Mouse (Mus musculus) thymus, adult 18-20 months (tissue): ENCODE results near the gene Polh.

Experiments used
- DNase-seq, 2 experiments: peaks; one replicate each; pipeline ENCODE4 v3.0.0; 2022; ENCODE audit warnings: mixed read lengths in 2 of 2

The Polh gene

GRCm38 (mm10) chr17:46202421-46203071 lies at the start of gene Polh, which contains the start of gene Xpo5:
TSS of gene Polh (minus strand) at chr17:46202645.
TSS of gene Xpo5 (plus strand) at chr17:46202782.
- DNase-seq = peak; percentile 89 to 90

DNA sequence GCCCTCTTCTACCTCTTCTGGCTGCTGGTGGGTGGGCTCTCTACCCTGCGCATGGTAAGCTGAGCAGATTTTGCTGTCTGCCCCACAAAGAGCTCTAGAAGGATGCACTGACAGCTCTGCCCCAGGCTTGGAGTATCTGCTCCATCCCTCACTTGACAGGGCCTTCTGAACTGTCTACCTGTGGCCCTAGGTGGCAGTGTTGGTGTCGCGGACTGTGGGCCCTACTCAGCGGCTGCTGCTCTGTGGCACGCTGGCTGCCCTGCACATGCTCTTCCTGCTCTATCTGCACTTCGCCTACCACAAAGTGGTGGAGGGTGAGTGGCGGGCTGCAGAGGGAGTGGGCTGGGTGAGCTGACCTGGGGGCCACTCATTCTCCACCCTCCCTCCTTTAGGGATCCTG lies 48.7 kb upstream of the Polh start:
- no peak for DNase-seq

GRCm38 (mm10) chr17:46248189-46248522 lies 45.7 kb upstream of the Polh start:
- DNase-seq = no peak

GRCm38 (mm10) chr17:46247512-46248188 lies 45.2 kb upstream of the Polh start, which contains the start of the genes Polr1c and Yipf3:
TSS of gene Polr1c (minus strand) at chr17:46248054.
TSS of gene Yipf3 (plus strand) at chr17:46248080.
- peak; percentile 87 to 90 for DNase-seq

- DNase-seq = no peak
Measured at GRCm38 (mm10) chr17:46244579-46244978, 42.1 kb upstream of the Polh start.

DNA sequence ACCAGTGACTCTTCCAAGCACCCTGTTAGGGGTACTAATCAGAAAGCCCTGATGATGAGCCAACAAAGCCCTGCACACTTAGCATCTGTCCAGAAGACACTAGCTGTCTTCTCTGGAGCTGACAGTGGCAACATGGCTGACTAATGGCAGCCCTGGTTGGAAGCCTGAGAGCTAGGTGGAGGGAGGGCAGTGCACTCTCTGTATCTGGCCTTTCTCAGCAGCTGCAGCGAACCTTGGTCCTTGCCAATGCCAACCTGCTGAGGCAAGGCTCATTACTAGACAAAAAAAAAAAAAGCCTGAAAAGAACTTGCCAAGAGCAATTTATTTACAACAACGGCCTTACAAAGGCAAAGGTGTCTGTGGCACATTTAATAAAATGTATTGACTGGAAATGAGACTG lies 41.2 kb upstream of the Polh start:
- DNase-seq = no peak

DNA sequence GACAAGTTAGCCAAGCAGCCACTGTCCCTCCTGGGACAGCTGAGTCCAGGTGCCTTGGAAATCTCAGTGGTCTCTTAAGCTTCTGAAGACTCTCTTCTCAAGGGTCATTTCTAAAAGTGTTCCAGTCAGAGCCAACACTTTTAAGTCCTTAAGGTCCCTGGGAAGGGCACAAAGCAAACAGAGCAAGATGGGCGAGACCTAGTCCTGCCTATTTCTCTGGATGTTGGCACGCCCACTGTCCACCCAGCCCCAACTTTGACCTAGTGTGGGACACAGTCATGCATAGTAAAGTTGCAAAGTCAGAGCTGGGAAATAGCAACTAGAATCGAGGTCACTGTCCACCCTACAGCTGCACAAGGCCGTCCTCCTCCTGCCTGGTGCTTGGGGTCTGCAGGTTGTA lies 40.5 kb upstream of the Polh start:
- DNase-seq = no peak

DNA sequence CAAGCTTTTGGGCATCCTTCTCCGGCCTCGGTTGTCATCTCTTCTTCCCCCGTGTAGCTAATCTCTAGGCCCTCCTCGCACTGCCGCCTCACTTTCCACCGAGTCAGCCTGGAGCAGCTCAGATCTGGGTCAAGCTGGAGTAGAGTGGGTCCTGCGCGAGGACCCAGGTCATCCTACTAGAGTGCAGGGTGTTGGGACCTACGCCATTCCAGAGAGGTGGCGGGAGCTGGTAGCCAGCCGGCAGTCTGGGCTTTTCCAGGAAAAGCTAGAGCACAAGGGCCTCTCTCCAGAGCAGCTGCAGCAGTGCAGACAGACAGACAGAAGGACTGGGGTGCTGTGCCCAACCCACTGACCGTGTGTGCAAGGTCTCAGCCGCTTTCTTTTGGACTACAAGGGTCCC lies 39.8 kb upstream of the Polh start:
- DNase-seq = no peak

- no peak for DNase-seq
Measured at GRCm38 (mm10) chr17:46241471-46241870, 39.0 kb upstream of the Polh start.

- no peak for DNase-seq
Measured at GRCm38 (mm10) chr17:46239516-46240114, 37.2 kb upstream of the Polh start.

- DNase-seq = no peak
Measured at GRCm38 (mm10) chr17:46237480-46237879, 35.0 kb upstream of the Polh start.

DNA sequence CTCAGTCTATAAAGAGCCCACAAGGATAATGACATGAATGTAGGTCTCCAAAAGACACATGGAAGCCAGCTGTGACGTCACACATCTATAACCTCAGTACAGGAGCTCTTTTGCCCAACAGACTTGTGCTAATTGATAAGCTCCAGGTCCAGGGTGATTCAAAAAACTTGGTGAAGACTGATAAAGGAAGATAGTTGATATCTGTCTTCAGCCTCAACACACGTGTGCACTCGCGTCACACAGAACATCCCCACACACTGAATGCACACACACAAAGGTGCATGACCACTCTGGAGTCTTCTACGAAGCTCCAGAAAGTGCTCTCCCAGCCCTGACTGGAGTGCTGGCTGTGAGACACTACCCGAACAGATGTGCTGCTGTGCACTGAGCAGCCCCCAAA lies 34.6 kb upstream of the Polh start:
- no peak for DNase-seq

DNA sequence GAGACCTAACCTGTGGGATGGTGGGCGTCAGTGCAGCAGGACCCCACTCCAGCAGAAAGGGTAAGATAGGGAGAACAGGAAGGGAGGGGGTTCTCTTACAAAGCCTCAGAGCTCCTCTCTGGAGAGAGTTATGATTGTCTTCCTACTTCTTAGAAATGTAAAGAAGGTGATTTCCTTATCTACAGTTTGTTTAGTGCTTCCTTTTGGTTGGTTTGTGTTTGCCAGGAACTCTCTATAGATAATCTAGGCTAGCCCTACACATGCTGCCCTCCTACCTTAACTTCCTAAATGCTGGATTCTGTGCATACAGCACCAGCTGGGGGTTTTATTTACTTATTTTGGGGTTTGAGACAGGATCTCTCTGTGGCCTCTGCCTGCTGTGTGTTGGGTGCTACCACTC lies 33.6 kb upstream of the Polh start:
- no peak for DNase-seq

DNA sequence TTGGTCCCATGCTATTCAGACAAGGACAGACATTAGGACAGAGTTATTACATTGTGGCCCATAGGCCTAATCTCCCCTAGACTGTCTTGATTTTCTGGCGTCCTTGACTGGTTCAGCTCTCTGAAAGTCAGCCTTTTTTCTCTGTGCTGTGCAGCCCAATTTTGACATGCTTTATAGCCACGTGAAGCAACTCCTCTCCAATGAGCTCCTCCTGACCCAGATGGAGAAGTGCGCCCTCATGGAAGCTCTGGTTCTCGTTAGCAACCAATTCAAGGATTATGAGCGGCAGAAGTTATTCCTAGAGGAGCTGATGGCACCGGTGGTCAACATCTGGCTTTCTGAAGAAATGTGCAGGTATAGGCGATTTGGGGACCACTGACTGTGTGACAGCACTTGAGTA lies 25.1 kb upstream of the Polh start:
- DNase-seq = no peak

DNA sequence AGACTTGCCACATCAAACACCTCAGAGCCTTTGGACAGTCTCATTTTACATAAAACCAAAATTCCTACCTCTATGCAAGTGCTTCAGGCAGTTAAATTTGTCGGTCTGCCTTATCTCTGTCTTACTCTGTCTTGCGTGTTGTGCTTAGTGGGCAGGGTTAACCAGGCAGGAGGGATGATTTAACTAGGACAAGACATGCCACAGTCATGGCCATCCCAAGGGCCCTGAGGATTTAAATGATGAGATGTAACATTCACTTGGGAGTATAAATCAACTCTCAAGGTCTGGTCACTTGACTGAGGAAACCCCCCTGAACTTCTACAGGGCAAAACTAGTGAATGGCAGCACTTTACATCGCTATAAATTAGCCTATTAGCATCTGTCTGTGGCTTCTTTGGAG lies 19.2 kb upstream of the Polh start:
- no peak for DNase-seq

DNA sequence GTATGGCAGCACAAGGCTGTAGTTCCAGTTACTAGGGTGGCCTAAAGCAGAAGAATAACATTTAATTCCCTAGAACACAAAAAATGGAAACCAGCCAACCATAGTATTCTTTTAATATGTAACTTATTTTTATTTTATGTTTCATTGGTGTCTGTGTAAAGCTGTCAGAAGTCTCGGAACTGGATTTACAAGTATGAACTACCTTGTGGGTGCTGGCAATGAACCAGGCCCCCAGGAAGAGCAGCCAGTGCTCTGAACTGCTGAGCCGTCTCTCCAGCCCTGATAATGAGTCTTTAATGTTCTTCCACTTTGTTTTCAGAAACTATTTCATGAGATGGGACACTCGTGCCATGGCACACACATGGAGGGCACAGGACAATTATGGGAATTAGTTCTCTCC lies 8.1 kb upstream of the Polh start:
- DNase-seq = no peak

DNA sequence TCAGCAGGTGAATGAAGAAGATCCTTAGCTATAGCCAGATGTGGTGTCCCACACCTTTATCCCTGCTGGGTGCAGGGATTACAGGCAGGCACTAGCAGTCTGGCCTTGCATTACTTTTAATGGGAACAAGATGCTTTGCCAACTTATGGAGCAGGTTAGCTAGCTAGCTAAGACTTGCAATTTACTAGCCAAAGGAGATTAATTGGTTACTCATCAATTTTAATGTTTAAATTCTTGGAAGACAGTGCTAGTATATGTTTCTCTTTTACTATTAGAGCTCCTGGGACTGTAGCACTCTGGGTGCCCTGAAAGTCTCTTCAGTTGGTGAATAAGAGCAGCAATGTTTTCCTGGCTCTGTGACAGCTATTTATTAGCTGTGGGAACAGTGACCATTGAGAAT lies 4.2 kb upstream of the Polh start:
- DNase-seq = no peak

DNA sequence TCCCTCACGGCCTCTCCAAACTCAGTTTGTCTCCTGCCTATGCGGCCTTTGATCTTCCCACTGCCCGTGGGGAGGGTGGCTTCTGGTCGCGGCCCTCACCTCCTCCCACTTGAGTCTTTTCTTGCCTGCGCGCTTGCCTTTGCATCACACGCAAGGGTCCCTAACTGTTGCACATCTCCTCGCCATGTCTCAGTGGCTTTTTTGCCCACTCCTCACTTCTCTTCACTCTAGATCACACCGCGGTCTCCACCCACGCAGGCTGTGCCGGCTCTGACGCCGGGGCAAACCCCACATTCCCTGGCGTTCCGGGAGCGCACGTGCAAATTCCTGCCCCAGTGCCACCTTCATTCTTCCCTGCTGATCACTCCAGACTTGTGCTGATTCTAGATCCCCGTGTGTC lies 633 bp upstream of the Polh start:
- no peak for DNase-seq

DNA sequence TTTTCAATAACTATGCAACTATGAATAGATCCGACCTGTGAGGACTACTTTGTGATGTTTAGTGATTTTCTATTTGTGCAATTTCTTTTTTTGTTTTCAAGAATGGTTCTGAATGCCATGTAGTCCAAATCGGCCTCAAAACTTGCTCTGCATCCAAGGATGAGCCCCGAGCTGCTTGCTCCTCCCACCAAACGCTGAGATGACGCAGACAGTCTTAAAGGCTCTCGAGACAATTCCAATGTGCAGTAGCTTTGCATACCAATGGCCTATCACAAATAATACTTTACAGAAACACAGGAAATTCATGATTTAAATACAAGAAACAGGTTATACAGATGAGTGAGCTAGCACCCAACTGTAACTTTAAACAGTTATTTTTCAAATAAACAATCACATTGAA lies 1.3 kb downstream of the Polh start:
- DNase-seq = no peak

- no peak for DNase-seq
Measured at GRCm38 (mm10) chr17:46188829-46189228, 13.6 kb downstream of the Polh start.

GRCm38 (mm10) chr17:46182273-46182672 lies 20.2 kb downstream of the Polh start:
- no peak for DNase-seq

GRCm38 (mm10) chr17:46170538-46170937 lies 31.9 kb downstream of the Polh start:
- DNase-seq = no peak

- DNase-seq = no peak
Measured at GRCm38 (mm10) chr17:46168768-46169167, 33.7 kb downstream of the Polh start.

- no peak for DNase-seq
Measured at GRCm38 (mm10) chr17:46168318-46168717, 34.1 kb downstream of the Polh start.
